Mouse (Mus musculus) left cerebral cortex, adult 11 months (tissue): ENCODE data around the gene Fndc3b.

Experiments
- DNase-seq: peaks from one replicate; pipeline ENCODE4 v3.0.0; 2022; ENCODE audit warnings: low spot score

Fndc3b gene

DNA sequence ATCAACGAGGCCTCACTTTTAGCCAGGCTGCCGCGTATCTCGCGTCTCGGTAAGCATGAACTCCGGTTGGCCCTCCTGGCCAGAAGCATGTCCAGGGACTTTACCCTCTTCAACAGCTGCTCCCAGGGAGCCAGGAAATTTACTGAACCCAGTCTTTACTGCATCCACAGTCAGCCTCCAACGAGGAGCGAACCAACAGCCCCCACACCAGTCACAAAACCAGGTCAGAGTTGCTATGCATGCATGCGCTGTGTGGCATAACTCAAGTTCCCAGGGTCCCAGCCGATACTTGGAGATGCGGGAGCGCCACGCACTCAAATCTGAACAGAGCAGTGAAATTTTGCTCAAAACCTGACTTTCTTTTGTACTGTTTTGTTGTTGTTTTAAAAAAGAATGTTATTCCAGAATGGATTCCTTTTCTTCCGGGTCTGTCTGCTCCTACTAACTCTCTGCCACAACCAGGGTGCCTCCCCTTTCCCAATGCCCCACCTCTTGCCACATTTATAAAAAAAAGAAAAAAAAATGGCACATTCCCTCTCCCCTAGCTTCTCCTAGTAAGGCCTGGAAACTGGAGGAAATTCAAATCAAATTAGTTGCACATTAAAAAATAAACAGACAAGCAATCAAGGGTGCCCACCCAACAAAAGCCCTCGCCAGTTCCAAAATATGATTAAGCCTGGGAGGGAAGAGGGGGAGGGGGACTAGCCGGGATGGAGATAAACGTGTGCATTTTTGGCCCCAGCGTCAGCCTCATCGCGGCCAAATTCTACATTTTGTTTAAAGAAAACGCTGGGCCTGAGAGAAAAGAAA lies 1.8 kb downstream of the Fndc3b start:
- DNase-seq = no peak

DNA sequence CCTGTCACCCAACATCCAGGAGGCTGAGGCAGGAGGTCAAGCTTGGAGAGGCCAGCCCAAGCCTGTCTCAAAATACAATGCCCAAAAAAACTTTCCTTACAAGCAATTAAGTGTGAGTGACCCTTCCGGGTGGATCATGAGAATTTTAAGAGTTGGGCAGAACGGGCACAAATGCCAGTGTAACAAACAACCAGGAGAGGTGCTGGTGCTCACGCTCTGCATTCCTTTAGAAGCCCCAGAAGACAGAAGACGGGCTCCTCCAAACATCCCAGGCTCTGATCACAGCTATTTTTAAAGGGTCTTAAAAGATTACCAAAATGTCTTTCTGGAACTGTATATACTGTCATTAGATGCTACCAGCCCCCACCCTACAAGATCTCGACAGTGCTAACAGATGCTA lies 2.5 kb downstream of the Fndc3b start:
- no peak for DNase-seq

DNA sequence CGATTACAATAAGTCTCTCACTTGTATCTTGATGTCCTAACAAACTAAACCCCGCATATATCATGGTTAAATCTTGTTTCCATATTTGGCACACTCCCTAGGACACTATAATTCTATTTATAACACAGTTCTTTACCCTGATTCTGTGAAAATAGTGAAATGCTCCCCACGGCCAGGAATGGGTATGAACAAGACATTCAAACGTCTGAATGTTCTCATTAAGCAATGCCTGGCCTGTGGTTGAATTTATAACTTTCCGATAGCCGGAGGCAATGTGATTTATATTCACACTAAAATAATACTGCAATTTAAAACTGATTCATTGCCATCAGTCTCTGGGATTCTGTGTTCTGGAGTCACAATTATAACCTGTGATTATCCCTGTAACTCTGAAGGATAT lies 5.3 kb downstream of the Fndc3b start:
- DNase-seq = no peak

DNA sequence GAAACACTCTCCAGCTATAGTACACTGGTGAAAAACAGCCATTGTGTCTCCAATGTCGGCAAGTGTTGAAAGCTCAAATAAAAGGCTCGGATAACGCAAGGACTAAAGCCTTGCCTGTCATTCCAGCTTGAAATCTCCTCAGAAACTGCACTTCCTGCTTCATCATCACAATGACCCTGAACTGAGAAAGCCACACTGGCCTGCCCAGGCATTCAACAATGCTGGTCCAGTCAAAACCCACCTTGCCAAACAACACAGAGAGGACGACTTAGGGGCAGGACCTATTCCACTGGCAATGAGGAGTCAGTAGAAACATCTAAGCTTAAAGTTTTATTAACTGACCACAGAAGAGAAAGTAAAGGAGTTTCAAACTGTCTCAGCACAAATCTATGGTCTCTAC lies 6.1 kb downstream of the Fndc3b start:
- DNase-seq = no peak

DNA sequence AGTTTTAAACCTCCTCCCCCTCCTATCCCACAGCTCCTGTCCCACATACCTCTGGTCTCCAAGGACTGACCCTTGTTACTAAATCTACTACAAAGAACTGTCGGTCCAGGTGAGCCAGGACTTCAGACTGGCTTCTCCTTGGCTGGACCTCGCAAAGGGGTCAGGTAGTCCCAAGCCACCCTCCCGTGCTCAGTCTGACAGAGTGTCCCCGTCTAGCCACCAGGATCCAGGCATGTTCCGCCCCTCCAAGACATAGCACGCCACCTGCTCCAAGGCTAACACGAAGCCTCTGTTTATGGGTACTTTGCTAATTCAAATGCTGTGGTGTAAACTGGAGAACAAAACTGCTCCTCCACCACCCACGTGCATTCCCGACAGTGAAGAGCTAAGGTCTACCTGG lies 6.5 kb downstream of the Fndc3b start:
- no peak for DNase-seq

DNA sequence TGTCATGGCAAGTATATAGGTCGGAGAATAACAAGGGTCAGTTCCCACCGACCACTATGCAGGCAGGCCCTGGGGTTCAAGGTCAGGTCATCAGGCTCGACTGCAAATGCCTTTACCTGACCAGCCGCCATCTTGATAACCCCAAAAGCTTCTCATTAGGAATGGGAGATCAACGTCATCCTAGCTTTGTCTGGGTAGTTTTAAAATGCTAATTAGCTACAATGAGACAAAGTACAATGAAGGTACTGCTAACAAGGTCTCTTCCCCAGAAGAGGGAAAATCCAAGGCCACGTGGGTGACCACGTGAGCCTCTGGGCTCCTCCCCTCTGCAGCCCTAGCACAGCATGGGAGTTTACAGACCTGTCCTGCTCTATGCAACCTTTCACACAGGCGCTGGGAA lies 7.6 kb downstream of the Fndc3b start:
- DNase-seq = no peak

DNA sequence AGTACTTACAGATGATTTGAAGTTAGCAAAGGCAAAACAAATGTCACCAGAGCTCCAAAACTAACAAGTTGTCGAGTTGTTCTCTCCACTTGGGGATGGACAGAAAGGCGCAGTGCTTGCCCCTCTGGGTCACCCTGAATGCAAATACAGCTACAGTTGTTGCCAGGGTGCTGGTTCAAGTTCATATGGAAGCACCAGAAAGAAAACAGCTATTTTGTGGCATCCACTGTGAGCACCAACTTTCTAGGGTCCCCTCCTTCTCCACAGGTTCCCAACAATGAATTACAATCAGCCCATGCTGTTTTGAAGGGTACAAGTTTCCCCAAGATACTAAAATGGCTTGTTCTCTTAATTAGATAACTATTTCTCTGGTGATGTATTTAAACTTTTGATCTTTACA lies 8.0 kb downstream of the Fndc3b start:
- no peak for DNase-seq

DNA sequence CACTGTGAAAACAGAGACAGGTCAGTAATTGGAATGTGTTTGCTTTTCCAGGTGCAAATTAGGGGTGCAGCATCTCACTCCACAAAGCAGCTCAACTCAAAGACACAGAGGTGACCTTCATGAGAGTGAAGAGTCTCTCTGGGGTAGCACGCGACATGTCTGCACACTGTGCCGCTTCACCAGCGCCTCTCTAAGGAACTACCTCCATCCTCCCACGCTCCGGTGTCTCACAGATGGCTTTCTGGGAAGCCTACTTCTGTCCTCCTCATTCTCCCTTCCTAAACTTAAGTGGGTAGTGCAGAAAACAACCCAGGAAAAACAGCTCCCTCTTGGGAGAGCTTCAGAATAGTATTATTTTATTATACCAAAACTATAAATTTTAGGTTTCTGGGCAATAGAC lies 12.4 kb downstream of the Fndc3b start:
- DNase-seq = peak; percentile 57

DNA sequence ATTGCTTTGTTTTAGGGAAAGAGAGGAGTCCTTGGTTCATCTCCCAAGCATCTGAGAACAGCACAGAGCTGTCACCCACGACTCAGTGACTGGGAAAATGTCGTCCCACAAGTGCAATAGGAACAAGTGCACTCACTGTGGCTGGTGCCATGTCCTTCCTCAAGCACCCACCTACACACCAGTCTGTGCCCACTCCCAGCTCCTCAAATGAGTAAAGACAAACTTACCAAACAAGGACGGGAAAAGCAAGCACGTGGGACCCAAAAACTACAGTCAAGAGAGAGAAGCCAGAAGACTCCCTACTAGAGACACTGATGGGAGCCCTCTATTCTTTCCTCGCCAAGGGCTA lies 14.7 kb downstream of the Fndc3b start:
- no peak for DNase-seq

DNA sequence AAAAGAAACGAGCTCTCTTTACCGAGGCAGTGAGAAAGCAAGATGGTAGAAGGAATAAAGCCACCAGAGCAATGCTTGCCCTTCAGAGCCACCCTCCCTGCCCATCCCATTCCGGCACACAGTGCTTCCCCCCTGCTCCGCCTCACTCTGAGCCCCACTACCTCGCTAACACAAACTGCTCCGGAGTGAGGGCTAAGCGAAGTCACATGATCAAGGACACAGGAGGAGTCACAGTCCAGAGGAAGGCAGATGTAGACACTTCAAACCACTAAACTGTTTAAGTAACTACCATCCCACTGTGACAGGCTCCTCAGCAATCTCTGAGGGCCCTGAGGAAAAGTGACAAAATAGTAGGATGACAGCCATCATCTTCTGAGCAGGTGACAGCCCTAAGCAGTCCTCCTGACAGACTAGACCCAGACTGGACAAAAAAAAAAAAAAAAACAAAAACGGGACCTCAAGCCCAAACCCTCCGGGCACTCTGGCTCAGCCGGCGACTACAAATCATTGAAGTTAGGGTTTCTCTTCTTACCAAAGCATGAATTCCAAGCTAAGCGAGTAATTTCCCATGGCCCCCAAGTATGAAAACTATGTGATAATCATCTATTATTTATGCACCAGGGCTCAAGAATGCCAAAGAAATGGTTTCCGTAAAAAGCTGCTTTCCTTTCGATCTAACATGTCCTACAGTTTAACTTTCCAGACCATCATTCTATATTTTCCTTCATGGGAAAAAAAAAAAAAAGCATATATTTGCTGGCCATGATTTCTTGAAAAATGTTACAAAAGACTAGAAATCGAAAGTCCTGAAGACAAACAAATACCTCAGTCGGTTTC lies 15.3 kb downstream of the Fndc3b start:
- DNase-seq = no peak

DNA sequence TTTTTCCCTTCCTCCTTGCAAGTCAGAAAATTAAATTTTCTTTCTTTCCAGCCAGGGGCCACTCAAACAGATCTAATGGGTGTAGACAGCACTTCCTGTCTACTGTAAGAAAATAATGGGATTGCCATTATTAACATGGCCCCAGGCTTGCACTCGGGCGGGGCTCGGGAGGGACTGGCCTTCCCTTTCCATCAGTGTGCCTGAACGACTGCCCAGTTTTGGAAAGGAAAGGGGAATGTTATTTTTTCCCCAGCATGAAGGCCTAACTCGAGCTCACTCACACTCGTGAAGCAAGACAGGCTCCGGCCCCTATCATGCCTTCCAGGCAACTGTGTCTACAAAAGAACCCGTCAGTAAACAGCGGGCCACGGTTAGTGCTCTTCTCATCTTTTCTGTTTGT lies 16.5 kb downstream of the Fndc3b start:
- no peak for DNase-seq

DNA sequence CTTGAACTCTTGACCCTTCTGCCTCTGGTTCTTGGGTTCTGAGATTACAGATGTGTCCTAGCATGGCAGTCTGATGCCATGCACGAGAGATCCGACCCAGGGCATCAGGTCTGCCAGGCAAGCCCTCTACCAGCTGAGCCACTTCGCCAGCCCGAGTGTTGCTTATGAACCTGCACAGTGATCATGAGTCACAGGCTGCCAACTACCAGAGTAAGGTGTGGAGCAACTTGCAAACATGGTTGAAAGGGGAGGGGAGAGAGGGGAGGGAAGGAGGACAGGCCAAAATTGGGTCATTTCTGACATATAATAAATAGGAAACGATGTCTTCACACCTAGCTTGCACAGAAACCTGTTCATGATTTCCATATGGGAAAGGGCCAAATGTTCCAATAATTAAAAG lies 17.0 kb downstream of the Fndc3b start:
- DNase-seq = no peak

DNA sequence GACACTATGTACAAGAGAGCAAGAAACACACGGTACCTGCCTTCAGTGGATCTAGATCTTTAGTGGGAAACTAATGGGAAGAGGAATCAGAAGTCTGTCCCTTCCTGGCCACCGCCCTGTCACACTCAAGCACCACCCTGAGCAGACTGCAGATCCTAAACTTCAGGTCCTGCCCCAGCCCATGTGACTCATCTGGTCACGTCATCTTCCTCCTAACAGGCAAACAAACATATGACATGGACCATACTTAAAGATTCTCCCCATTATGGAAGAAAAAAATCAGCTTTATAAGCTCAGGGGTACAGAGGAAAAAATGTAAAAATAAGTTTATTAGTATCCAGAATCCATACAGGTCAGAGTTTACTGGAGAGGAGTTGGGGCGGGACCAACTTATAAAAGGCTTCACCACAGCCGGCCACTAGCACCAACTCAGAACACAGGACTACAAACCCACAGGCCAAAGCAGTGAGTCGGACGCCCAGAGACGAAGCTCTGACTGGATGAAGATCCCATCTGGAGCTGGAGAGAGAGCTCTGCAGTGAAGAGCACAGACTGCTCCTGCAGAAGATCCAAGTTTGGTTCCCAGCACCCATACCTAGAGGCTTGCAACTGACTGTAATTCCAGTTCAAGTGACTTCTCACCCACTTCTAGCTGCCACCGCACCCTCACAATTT lies 19.5 kb downstream of the Fndc3b start:
- DNase-seq = no peak

DNA sequence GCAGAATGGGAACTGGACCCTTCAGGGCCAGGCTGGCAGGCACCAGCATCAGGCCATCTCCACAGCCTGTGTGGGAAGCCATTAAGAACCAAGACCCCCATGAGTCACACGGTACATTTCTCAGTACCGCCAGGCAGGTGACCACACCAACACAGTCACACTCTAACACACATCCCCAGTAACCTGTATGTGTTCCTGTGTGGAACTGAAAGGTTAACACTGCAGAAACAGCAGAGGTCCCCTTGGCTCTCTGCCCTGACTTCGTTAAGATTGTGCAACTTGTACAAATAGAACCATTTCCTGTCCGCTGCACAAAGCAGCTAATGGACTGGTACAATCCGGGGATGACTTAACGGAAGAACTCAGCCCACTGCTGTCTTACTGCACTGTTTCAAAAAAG lies 21.1 kb downstream of the Fndc3b start:
- no peak for DNase-seq

DNA sequence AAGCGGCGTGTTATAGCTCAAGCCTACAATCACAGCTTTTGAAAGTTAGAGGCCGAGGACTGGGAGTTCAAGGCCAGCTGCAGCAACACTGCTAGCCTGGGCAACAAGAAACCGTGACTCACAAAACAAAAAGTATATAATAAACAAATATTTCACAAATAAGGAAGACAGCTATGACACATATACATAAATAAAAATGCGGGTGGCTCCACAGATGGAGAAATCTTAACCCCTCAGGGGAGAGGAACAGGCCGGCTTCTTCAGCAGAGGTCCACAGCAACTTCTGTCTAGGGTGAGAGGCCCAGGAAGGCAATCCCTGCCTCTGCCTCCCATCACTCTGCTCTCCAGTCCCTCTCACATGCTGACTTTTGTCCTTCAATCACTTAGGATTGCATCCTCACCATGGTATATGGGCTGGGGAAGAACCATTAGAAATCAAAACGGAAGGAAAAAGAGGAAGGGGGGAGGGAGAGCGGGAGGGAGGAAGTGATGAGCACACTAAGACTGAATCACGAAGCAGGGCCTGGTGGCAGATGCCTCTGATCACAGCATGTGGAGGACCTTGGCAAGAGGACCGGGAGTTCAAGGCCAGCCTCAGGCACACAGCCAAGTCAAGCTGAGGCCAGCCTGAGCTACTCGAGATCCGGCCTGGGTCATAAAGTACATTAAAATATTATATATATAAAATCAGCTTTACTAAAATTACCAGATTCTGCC lies 21.8 kb downstream of the Fndc3b start:
- no peak for DNase-seq

DNA sequence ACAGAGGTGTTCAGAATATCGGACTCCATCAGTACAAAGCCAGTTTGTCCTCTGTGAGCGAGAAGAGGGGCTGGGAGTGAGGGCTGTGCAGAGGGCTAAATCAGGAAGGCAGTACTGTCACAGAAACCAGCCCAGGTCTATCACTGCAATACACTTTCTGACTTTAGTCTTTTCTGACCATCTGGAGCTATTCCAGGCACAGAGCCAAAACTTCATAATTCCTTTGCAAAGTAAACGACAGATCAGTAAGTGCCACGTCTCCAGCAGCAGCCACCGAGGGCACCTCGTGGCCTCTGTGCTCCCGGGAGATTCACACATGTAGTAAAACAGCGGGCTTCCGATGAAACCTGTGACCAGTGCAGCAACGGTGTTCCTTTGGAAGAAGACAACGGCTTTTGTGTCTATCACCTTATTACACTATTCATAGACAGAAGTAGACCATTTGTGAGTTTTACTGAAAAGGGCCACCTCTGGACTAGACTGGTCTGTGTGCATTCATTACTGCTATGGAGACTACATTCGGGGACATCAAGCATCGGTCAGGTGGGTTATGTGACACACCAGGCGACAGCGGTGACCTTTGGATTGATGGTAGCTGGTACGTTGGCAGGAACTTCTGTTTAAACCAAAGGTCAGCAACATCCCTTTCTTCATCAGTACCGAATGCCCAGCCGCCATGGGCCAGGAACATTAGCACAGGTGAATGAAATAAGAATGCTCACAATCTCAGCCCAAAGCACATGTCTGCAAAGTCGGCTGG lies 24.2 kb downstream of the Fndc3b start:
- DNase-seq = no peak

DNA sequence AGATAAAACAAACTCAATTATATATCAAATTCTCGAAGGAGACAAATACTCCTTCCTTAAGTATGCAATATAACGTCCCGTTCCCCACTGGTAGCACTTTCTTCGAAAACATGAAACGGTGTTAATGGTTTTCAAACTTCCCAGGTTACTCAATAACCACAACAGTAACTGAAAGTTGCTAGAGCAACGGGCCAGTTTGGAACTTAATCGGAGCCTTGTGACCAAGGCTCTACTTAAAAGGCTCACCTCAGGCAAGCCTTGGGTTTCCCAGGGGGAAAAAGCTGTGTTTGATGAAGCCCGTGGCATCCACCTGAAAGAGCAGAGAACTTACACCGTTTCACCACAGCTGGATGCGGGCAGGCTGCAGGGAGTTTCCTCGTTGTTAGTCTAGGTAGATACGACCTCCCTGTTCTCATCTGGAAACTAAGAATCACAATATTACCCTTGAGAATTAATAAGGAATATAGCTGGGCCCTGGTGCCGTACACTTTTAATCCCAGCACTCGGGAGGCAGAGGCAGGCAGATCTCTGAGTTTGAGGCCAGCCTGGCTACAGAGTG lies 25.4 kb downstream of the Fndc3b start:
- no peak for DNase-seq

DNA sequence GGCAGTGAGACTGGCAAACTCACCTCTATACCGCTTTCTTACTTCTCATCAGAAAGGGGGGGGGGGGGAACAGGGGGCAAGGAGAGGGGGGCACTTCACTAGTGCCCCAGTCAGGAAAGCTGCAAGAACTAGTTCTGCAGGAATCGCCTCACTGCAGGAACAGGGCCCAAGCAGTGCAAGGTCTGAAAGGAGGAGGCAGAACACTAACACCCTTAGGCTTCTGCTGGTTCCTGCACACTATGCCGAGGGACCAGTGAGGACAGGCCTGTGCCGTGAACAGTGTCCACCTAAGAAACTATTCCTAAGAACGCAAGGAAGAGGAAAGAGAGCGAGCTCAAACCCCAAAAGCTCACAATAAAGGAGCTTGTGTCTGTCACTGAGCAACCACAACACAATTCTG lies 26.0 kb downstream of the Fndc3b start:
- no peak for DNase-seq

DNA sequence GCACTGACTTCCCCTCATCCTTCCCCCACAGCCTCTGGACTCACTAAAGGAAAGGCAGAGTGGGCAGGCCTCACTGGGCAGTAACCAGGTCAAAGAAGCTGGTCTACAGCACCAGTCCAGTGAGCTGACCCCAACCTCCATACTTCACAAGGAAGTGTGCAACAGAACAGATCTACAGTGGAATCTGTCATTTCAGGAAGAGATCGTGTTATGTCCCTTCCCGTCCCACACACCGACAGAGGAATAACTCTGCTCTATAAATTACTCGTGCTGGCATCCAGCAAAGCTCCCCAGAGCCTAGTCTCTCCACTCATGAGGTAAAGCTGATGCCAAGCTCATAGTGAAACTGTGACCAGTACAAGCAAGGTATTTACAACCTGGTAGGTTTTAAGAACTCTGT lies 27.7 kb downstream of the Fndc3b start:
- DNase-seq = no peak

DNA sequence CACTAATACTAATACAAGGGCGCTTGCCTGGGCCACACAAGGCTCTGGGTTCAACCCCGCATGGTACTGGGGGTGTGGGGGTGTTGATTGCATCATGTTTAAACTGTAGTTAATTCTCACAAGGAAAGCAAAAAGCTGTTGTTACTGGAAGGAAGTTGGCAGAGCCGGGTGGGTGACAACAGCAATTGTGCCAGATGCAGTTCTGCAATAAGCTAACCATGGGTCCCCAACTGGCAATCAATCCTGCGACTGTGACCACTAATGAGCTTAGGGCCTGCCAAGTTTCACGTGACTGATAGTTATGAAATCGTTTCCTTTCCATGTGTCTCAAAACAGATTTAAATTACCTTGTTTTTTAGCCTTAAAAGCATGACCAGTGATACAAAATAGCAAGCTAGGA lies 33.5 kb downstream of the Fndc3b start:
- no peak for DNase-seq

DNA sequence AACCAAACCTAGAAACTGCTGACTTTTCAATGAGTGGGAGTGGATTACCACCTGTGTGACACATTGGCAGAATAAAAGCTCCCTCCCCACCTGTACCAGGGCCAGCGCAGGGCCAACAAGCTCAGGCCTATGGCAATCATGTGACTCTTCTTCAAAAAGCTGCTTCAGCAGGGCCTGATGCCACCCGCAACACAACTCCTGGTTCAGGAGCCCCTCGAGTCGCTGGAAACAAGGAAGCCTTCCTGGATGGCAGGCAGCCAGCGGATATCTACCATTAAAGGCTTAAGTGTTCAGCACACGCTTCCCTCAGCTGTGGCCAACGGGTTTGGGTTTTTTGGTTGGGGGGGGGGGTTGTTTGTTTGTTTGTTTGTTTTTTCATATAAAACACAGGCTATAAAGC lies 37.4 kb downstream of the Fndc3b start:
- no peak for DNase-seq
